Mouse (Mus musculus) ZHBTc4 (cell line): Measurements from ENCODE around the gene Msmb.
A peak's percentile ranks its signal among the peaks of the same experiment; 100 is the strongest.
"Not testable (repeated sequence)": the region's sequence is repeated elsewhere in the genome, so short reads cannot be mapped to it uniquely, and the experiment has no call there.

Experiments used
- DNase-seq: peaks from one replicate; pipeline ENCODE4 v3.0.0-alpha.2; 2011; ENCODE audit warnings: low read depth, low spot score

Msmb gene

GRCm38 (mm10) chr14:32175310-32175709 is 33.5 kb downstream of the Msmb start:
- DNase-seq: no peak

GRCm38 (mm10) chr14:32176590-32176989 is 34.8 kb downstream of the Msmb start:
- not testable (repeated sequence) for DNase-seq

GRCm38 (mm10) chr14:32179393-32180195 is 37.8 kb downstream of the Msmb start:
- no peak for DNase-seq

GRCm38 (mm10) chr14:32180861-32181260 is 39.0 kb downstream of the Msmb start:
- DNase-seq: no peak

- no peak for DNase-seq
Observed at GRCm38 (mm10) chr14:32183846-32184245, 42.0 kb downstream of the Msmb start.

- no peak for DNase-seq
Observed at GRCm38 (mm10) chr14:32190627-32191391, 49.0 kb downstream of the Msmb start.

GRCm38 (mm10) chr14:32191926-32192325 is 50.1 kb downstream of the Msmb start:
- DNase-seq: no peak

- DNase-seq: peak; percentile 75
Observed at GRCm38 (mm10) chr14:32192437-32192836, 50.6 kb downstream of the Msmb start.

GRCm38 (mm10) chr14:32193557-32193956 is 51.7 kb downstream of the Msmb start:
- DNase-seq: not testable (repeated sequence)

- peak; percentile 41 for DNase-seq
Observed at GRCm38 (mm10) chr14:32201354-32201753, 59.5 kb downstream of the Msmb start.

- DNase-seq: peak; percentile 95
Observed at GRCm38 (mm10) chr14:32201791-32202451, 60.1 kb downstream of the Msmb start, which contains the start of the genes Timm23 and Parg. Timm23 (minus strand) TSS chr14:32201898. Parg (plus strand) TSS chr14:32201949.
